Mouse (Mus musculus) liver, embryonic 14.5 days (tissue): ENCODE data around the gene Dnase1l2.

Experiments
- CTCF ChIP-seq: IDR thresholded peaks from 2 replicates; pipeline ENCODE4 v1.5.1; 2016; ENCODE audit warnings: antibody characterized with exemption, low read depth, control low read depth
- EP300 ChIP-seq: IDR thresholded peaks from 2 replicates; pipeline ENCODE4 v1.6.1; 2016; ENCODE audit warnings: antibody characterized with exemption, low read depth

DNA sequence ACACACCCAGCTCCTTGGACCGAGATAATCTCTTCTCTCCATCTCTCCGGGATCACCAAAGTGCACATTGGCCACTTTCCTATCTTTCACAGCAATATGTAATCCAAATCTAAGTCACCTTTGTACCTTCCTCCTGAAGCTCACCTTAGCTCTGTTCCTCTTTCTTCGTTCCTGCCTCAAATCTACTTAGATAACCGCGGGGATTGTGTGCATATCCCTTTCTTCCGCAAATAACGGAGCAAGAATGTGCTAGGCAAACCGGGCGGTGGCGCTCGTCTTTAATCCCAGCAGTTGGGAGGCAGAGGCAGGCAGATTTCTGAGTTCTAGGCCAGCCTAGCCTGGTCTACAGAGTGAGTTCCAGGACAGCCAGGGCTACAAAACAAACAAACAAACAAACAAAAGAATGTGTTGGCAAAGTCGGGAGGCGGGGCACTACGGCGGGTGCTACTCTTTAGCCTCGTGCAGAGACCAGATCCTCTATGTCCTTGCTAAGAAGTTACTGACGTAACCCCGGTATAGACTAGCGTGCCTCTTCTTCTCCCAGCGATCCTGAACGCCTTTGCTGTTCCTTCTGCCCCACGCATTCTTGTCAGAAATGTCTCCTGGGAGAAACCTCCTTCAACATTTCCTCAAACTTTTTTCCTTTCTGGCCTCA lies 29.2 kb downstream of the Dnase1l2 start:
- peak; percentile 79 for TF ChIP-seq CTCF
- no peak; the same call in 1 of the 2 replicates for TF ChIP-seq EP300
